Mouse (Mus musculus): ENCODE results near the gene Zfp74.

DNA sequence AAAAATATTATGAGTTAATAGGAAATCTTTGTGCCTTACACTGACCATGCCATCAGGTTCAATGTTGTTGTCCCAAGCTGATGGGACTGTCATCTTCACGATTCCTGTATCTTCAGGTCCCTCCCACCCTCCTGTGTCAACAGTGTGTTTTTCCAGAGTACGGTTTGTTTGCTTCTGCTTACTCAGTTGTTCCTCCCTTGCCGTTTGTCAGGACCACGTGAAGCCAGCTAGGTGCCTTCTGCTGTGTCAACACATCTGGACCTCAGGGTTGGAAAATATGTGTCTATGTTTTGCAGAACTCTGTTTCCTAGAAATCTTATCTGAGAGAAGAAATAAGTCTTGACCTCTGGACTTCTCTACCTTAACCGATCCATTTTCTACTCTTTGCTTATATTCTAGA, 46.7 kb upstream of the Zfp74 start:
- TF ChIP-seq CTCF (IDR thresholded peaks at IDR 0.05; ENCODE audit: low read depth, low read length): no peak
- no peak for TF ChIP-seq POLR2A (IDR thresholded peaks at IDR 0.05; ENCODE audit: extremely low read depth, insufficient read depth, low read length)

Data from liver, adult 2 months (tissue).